Mouse (Mus musculus): Measurements from ENCODE around the gene Cdnf. TPM values are rescaled to one million over a fixed set of nuclear protein-coding genes. Genes with fewer than 3 reads are reported as not detected.
A peak's percentile ranks its signal among the peaks of the same experiment; 100 is the strongest.

Cdnf gene
- polyA plus RNA-seq, 1 experiment from 2014 or later: 0.27 TPM

DNA sequence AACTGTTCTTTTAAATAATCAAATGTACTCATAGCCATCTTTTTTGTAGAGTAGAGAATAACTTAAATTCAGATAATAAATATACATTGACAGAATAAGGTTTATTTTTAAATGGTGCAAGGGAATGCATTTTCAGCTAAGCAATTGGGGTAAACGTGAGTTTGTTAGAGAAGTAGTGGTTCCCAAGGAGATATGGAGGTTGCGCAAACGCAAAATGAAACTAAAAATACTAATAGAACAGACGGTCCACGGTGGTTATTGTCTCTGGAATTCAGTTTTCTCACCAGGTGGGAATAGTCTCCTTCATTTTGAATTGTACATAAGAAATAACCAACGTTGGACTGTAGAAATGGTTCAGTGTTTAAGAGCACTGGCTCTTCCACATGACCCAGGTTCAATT is 13.5 kb downstream of the Cdnf start:
- Histone ChIP-seq H3K36me3 (no peaks in the 10 kb centered on the region), H3K4me1 (replicated peaks) (no peaks in the 10 kb centered on the region), H3K4me3 (no peak overlapping the region), H3K9me3 (no peaks in the 10 kb centered on the region), H3K27me3 (ENCODE audit: insufficient read depth, poor library complexity, severe bottlenecking) (no peaks in the 10 kb centered on the region), H3K27ac (no peak overlapping the region)
- WGBS: 83% methylated on average over 6 of the region's 6 CpGs
- no peak for DNase-seq (ENCODE audit: low spot score)

DNA sequence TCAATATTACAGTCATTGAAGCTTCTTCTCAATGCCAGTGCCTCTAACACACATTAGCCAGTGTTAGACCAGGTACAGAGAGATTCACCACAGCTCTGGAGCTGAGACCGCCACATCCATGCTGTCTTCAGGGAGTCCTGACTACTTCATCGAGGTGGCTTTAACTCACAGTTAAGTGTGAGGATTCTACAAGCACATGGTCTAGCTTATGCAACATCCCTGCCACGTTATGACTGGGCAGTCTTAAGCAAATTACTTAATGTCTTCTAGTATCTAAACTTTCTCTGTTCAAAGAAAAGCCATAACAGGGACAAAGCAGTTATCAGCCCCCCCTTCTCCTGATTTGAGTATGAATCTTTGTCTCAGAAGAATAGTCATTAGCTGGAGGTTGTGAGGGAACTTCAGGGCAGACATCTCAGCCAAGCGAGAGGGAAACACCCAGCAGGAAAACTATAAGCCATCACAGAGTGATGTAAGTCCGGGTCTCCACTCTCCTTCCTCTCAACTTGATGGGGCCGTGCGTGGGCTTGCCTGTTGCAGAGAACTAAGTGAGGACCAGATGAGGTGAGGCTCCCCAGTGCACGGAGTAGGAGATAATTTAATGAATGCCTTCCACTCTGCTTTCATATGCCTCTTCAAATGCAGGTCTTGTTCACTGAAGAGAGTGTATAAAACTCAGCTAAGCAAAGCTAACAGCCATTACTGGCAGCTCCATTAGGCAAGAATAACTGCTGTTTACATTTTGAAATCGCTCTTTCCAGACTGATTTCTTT is 28.7 kb downstream of the Cdnf start:
- no peak for DNase-seq (ENCODE audit: low spot score)
- Histone ChIP-seq H3K4me1 (replicated peaks) (no peaks in the 10 kb centered on the region), H3K9me3 (no peaks in the 10 kb centered on the region), H3K27me3 (ENCODE audit: insufficient read depth, poor library complexity, severe bottlenecking) (no peaks in the 10 kb centered on the region), H3K27ac (no peak overlapping the region), H3K36me3 (no peaks in the 10 kb centered on the region), H3K4me3 (no peak overlapping the region)
- WGBS: 70% methylated on average over 9 of the region's 9 CpGs

DNA sequence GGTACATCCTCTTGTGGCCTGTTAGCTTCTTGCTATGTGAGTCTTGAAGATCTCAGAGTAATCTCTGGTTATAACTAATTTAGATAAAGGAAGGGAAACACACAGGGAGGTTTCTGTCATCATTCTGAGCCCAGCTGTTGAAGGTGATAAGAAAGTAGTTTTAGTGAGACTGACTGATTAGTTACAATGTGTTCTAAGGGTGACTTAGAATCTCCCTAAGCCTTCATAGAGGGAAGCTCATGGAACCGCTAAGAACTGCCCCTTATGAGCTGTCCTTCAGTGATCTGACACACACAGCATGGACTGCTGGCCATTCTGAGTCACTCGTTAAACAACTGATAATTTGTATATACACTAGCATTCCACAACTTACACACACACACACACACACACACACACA is 33.2 kb downstream of the Cdnf start:
- 77% methylated on average over 2 of the region's 2 CpGs for WGBS
- Histone ChIP-seq H3K9me3 (no peaks in the 10 kb centered on the region), H3K36me3 (no peaks in the 10 kb centered on the region)

DNA sequence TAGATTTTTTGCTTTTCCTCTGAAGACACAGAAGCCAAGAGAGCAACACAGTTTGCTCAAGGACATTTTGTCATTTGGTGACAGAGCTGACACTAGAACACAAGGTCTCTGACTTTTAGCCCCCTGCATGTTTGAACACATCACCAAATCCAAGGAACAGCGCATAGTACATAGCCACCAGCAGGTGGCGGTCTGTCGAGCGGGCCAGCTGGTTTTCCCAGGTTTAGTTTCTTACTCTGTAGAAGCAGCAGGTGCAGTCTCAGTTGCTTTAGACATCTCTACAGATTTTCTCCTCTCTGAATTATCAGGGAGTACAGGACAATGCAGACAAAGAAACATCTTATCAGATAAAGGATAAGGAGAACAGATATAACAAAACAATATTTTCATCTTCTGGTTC is 33.8 kb downstream of the Cdnf start:
- Histone ChIP-seq H3K9me3 (no peaks in the 10 kb centered on the region), H3K4me1 (replicated peaks) (no peaks in the 10 kb centered on the region), H3K36me3 (no peaks in the 10 kb centered on the region), H3K27me3 (ENCODE audit: insufficient read depth, poor library complexity, severe bottlenecking) (no peaks in the 10 kb centered on the region), H3K4me3 (no peak overlapping the region), H3K27ac (no peak overlapping the region)
- DNase-seq (ENCODE audit: low spot score): peak; percentile 60
- WGBS: 2% methylated on average over 4 of the region's 4 CpGs

More for the DNA sequence above, 33.2 kb downstream of the Cdnf start:
- Histone ChIP-seq H3K4me1 (replicated peaks) (no peaks in the 10 kb centered on the region), H3K27me3 (ENCODE audit: insufficient read depth, poor library complexity, severe bottlenecking) (no peaks in the 10 kb centered on the region), H3K27ac (no peak overlapping the region), H3K4me3 (no peak overlapping the region)
- no peak for DNase-seq (ENCODE audit: low spot score)

DNA sequence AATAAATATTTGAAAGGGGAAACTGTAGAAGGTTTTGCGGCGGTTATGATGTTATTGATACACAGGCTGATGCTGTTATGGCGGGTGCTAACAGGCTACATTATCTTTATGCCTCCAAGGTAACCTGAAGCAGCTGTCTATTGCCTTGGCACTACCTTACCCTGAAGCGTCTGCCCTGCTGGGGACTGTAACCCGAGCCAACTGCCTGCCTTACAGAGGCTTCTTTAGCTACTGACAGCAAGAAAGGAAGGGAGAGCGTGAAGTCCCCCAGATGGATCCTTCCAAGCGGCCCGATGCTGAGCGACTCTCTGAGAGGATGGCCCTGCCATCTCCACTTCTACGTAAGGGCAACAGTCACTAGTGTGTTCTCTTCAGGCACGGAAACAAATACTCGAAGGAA is 57.4 kb downstream of the Cdnf start, which contains the start of gene Fam107b:
Fam107b (plus strand) TSS at position 303 of the 400 bp plus-strand sequence.
- 70% methylated on average over 12 of the region's 12 CpGs for WGBS

DNA sequence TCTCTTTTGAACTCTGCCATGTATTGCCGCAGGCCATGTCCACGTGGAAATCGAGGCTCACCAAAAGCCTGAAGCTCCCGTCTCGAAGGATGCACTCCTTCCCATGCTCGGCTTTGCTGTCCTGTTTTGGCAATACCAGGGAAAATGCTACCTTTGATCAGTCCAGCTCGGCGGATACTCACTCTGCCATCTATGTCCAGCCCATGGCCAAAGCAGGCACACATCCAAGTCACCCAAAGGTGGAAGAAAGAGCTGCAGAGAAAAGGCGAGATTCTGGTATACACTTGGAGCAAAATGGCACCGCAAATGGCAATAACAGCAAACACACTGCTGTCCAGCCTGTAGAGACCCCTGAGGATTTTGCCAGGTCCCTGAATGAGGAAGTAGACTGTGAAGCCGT is 57.8 kb downstream of the Cdnf start:
- no peaks in the 10 kb centered on the region for H3K9me3 ChIP-seq
- no peaks in the 10 kb centered on the region for H3K36me3 ChIP-seq
- no peaks in the 10 kb centered on the region for H3K4me1 ChIP-seq (replicated peaks)
- no peak for DNase-seq (ENCODE audit: low spot score)
- WGBS: 87% methylated on average over 11 of the region's 11 CpGs
- H3K27me3 ChIP-seq (ENCODE audit: insufficient read depth, poor library complexity, severe bottlenecking): no peaks in the 10 kb centered on the region
- H3K27ac ChIP-seq: no peak overlapping the region
- H3K4me3 ChIP-seq: no peak overlapping the region

More for the DNA sequence above, 57.4 kb downstream of the Cdnf start, which contains the start of gene Fam107b:
- Histone ChIP-seq H3K27ac (no peak within 1 kb of the TSS), H3K4me1 (replicated peaks) (no peaks in the 10 kb centered on the region), H3K27me3 (ENCODE audit: insufficient read depth, poor library complexity, severe bottlenecking) (no peaks in the 10 kb centered on the region), H3K36me3 (no peaks in the 10 kb centered on the region), H3K9me3 (no peaks in the 10 kb centered on the region), H3K4me3 (no peak within 1 kb of the TSS)
- no peak for DNase-seq (ENCODE audit: low spot score)

DNA sequence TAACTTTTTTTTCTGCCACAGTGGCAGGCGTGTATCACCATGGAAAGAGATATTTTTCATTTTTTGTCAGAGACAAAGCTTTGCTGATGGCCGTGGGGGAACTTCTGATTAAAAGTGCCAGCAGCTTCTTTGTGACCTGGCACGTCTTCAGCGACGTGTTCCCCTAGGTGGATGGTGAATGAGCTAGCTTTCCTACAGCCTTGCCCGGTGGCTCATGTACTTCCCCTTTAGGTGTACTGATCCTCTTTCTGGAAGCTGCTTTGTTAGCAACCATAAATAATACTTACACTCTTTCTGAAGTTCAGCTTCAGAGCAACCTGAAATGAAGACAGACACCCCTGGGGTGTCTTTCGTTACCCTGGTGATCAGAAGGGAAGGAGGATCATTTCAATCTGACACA is 61.1 kb downstream of the Cdnf start:
- no peak overlapping the region for H3K27ac ChIP-seq
- WGBS: 91% methylated on average over 7 of the region's 7 CpGs
- no peak overlapping the region for H3K4me3 ChIP-seq
- no peak for DNase-seq (ENCODE audit: low spot score)
- no peaks in the 10 kb centered on the region for H3K9me3 ChIP-seq
- no peaks in the 10 kb centered on the region for H3K4me1 ChIP-seq (replicated peaks)
- H3K27me3 ChIP-seq (ENCODE audit: insufficient read depth, poor library complexity, severe bottlenecking): no peaks in the 10 kb centered on the region
- H3K36me3 ChIP-seq: no peaks in the 10 kb centered on the region

DNA sequence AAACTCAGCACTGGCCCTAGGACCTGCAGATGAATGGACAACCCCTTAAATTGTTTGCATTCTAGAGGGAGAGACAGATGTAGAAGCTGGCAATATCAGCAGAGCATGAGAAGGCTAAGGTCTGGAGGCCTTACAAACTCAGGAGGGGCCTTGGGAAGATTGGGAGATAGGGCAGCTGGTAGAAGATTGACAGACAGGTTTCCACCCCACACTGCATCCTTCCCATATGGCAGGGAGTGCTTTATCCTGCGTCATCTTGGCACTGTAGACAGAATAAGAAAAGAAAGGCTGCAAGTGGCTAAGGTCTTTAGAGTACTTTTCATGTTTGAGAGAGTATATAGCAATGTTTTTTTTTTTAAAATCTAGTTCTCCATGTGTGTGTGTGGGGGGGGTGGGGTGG is 62.3 kb downstream of the Cdnf start:
- Histone ChIP-seq H3K4me3 (no peak overlapping the region), H3K27ac (no peak overlapping the region), H3K9me3 (no peaks in the 10 kb centered on the region), H3K36me3 (no peaks in the 10 kb centered on the region), H3K27me3 (ENCODE audit: insufficient read depth, poor library complexity, severe bottlenecking) (no peaks in the 10 kb centered on the region), H3K4me1 (replicated peaks) (no peaks in the 10 kb centered on the region)
- WGBS: 73% methylated on average over 1 of the region's 1 CpGs
- DNase-seq (ENCODE audit: low spot score): no peak

Other genes starting within 250 kb of the Cdnf start
- gene Nmt2, start 228.8 kb upstream of the Cdnf start, polyA plus RNA-seq (2016; fragmentation: Nextera tagmentation; extraction: Ambion mirVana): 57.5 and 65.1 TPM in 2 replicates
- gene Rpp38, start 180.4 kb upstream of the Cdnf start, polyA plus RNA-seq (2016; fragmentation: Nextera tagmentation; extraction: Ambion mirVana): 17.0 and 22.1 TPM in 2 replicates
- gene Acbd7, start 176.9 kb upstream of the Cdnf start, polyA plus RNA-seq (2016; fragmentation: Nextera tagmentation; extraction: Ambion mirVana): 0.67 TPM in 1 of 2 replicates, not detected in the other
- not detected in 2 replicates for gene Olah, start 115.8 kb upstream of the Cdnf start, polyA plus RNA-seq (2016; fragmentation: Nextera tagmentation; extraction: Ambion mirVana)
- 1.3 and 6.5 TPM in 2 replicates for gene Meig1, start 90.4 kb upstream of the Cdnf start, polyA plus RNA-seq (2016; fragmentation: Nextera tagmentation; extraction: Ambion mirVana)
- gene Dclre1c, start 88.9 kb upstream of the Cdnf start, polyA plus RNA-seq (2016; fragmentation: Nextera tagmentation; extraction: Ambion mirVana): 7.4 and 8.4 TPM in 2 replicates
- gene Suv39h2, start 38.0 kb upstream of the Cdnf start, polyA plus RNA-seq (2016; fragmentation: Nextera tagmentation; extraction: Ambion mirVana): 27.2 and 38.9 TPM in 2 replicates
- 8.8 and 10.5 TPM in 2 replicates for gene Gm45902, start 240 bp upstream of the Cdnf start, polyA plus RNA-seq (2016; fragmentation: Nextera tagmentation; extraction: Ambion mirVana)
- 110 and 136 TPM in 2 replicates for gene Hspa14, start 216 bp upstream of the Cdnf start, polyA plus RNA-seq (2016; fragmentation: Nextera tagmentation; extraction: Ambion mirVana)
- 44.2 and 46.8 TPM in 2 replicates for gene Fam107b, start 57.5 kb downstream of the Cdnf start, polyA plus RNA-seq (2016; fragmentation: Nextera tagmentation; extraction: Ambion mirVana)